Comparison of ENCODE assay signal across 8 mouse cellular contexts in the genomic region with DNA sequence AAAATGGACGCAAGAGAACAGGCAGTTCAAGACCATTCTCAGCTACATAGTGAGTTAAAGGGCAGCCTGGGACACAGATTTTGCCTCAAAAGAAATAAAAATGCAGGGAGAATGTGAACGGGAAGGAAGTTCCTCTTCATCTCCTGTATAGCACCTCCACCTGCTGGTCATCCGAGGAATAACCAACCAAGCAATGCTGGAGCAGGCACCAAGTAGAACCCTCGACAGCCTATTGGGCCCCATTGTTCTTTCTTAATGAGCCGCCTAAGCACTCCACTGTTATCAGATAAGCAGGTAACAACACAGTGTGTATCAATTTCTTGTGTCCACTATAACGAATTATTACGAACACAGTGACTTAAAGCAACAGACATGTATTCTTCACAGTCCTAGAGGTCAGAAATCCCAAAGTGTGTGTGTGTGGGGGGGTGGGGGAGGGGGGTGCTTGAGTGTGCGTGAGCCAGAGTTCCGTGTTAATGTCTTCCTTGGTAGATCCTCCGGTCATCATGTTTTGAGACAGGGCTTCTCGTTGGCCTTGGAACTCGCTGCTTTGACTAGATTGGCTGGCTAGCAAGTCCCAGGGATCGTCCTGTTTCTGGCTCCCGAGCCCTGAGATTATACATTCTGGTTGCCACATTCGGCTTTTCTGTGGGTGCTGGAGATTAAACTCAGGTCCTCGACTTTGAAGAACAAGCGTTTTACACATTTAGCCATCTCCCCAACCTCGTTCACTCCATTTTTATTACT. TPM values are rescaled to one million over a fixed set of nuclear protein-coding genes. Genes with fewer than 3 reads are reported as not detected.
DNase-seq lines count a peak whose midpoint lies in the region; ATAC-seq and TF ChIP-seq lines count a peak whose summit lies in the region.

No protein-coding gene starts in this region.

- TF ChIP-seq CTCF in embryonic fibroblast, embryonic 13.5 days (IDR thresholded peaks at IDR 0.05; ENCODE audit: borderline replicate concordance, insufficient read depth, low read length), result no peak

- peak overlapping the region; percentile 55 for H3K4me2 ChIP-seq in heart, embryonic 11.5 days
- H3K4me2 ChIP-seq in kidney, embryonic 15.5 days, result peak overlapping the region; percentile 55
- peak overlapping the region; percentile 72 for H3K4me2 ChIP-seq in myocyte (ENCODE audit: low read depth)

- no peaks in the 10 kb centered on the region for H3K9me3 ChIP-seq in heart, embryonic 11.5 days (replicated peaks; ENCODE audit: control insufficient read depth, low read length)
- no peaks in the 10 kb centered on the region for H3K9me3 ChIP-seq in kidney, embryonic 15.5 days (replicated peaks)

- no peak for ATAC-seq in heart, embryonic 11.5 days (replicated peaks; ENCODE audit: insufficient number of reproducible peaks, low FRiP score, low TSS enrichment)
- peak; percentile 86 for ATAC-seq in kidney, embryonic 15.5 days (replicated peaks; ENCODE audit: low FRiP score)

- no peak for TF ChIP-seq POLR2A in embryonic fibroblast, embryonic 13.5 days (IDR thresholded peaks at IDR 0.05; ENCODE audit: low read depth, low read length)
- no peak for TF ChIP-seq POLR2A in myocyte (IDR thresholded peaks at IDR 0.05; ENCODE audit: insufficient read length, low read depth)

- H3K4me1 ChIP-seq in embryonic fibroblast, embryonic 13.5 days (ENCODE audit: control insufficient read depth, insufficient read depth, low read length), result no peaks in the 10 kb centered on the region
- H3K4me1 ChIP-seq in heart, embryonic 11.5 days (ENCODE audit: control insufficient read depth, insufficient read depth, low read length), result no peaks in the 10 kb centered on the region
- H3K4me1 ChIP-seq in kidney, embryonic 15.5 days, result no peaks in the 10 kb centered on the region

- H3K4me3 ChIP-seq in embryonic fibroblast, embryonic 13.5 days (ENCODE audit: insufficient read depth, low read length), result 0 out of 2 replicates have a peak overlapping the region, but pooled peaks have one; percentile 2
- peak overlapping the region; percentile 36 for H3K4me3 ChIP-seq in heart, embryonic 11.5 days (ENCODE audit: low read depth, low read length)
- peak overlapping the region; percentile 31 for H3K4me3 ChIP-seq in kidney, embryonic 15.5 days (replicated peaks)
- no peak overlapping the region for H3K4me3 ChIP-seq in myocyte

- H3K79me2 ChIP-seq in myocyte (ENCODE audit: control insufficient read depth, insufficient read depth), result no peaks in the 10 kb centered on the region

- DNase-seq in A20 (ENCODE audit: low read depth, low spot score) (peak; percentile 86), liver (peak; percentile 75)
- DNase-seq in brain, adult 2 months (ENCODE audit: low read depth, low spot score), result peak; percentile 89
- peak; percentile 66 to 83 for DNase-seq in spleen, postnatal 4 days (ENCODE audit: low spot score in 2 of 2)

- WGBS in heart, embryonic 11.5 days (ENCODE audit: insufficient replicate concordance), result 21% methylated on average over 18 of the region's 18 CpGs
- 25% methylated on average over 18 of the region's 18 CpGs for WGBS in kidney, embryonic 15.5 days

- no peak overlapping the region for H3K27ac ChIP-seq in embryonic fibroblast, embryonic 13.5 days (ENCODE audit: insufficient read depth, low read length)
- no peak overlapping the region for H3K27ac ChIP-seq in heart, embryonic 11.5 days (ENCODE audit: low read depth, low read length)
- H3K27ac ChIP-seq in kidney, embryonic 15.5 days, result 0 out of 2 replicates have a peak overlapping the region, but pooled peaks have one; percentile 56

- no peak overlapping the region for H3ac ChIP-seq in myocyte (ENCODE audit: control insufficient read depth, insufficient read length)

- H3K9ac ChIP-seq in heart, embryonic 11.5 days (ENCODE audit: low read depth, low read length), result 0 out of 2 replicates have a peak overlapping the region, but pooled peaks have one; percentile 58
- peak overlapping the region; percentile 7; the same call in 1 of the 2 replicates for H3K9ac ChIP-seq in kidney, embryonic 15.5 days

- H3K36me3 ChIP-seq in heart, embryonic 11.5 days (ENCODE audit: control insufficient read depth, insufficient read depth, low read length), result no peaks in the 10 kb centered on the region
- H3K36me3 ChIP-seq in kidney, embryonic 15.5 days, result no peaks in the 10 kb centered on the region
- no peaks in the 10 kb centered on the region for H3K36me3 ChIP-seq in myocyte (ENCODE audit: control insufficient read depth, insufficient read depth)

- H3K27me3 ChIP-seq in heart, embryonic 11.5 days (ENCODE audit: control insufficient read depth, insufficient read depth, low read length), result no peaks in the 10 kb centered on the region
- no peaks in the 10 kb centered on the region for H3K27me3 ChIP-seq in kidney, embryonic 15.5 days
- H3K27me3 ChIP-seq in myocyte (ENCODE audit: control insufficient read depth, insufficient read depth, insufficient read length), result no peaks in the 10 kb centered on the region

TF ChIP-seq in myocyte, 11 proteins besides CTCF, POLR2A, EP300 and RAD21:
- TF ChIP-seq CEBPB (IDR thresholded peaks at IDR 0.05; ENCODE audit: insufficient read depth, poor library complexity, severe bottlenecking) (no peak), USF1 (IDR thresholded peaks at IDR 0.05; ENCODE audit: low read depth) (no peak), MAX (IDR thresholded peaks at IDR 0.05; ENCODE audit: low read depth) (no peak), TCF3 (IDR thresholded peaks at IDR 0.05; ENCODE audit: insufficient read length, low read depth) (no peak), E2F4 (IDR thresholded peaks at IDR 0.05; ENCODE audit: insufficient read depth) (no peak), REST (IDR thresholded peaks at IDR 0.05; ENCODE audit: insufficient read depth, insufficient read length) (no peak)

RNA-seq across cellular contexts. Expression of a gene that starts 15.6 kb away (rescaled TPM):
- polyA plus RNA-seq in embryonic fibroblast, embryonic 13.5 days (2011; ENCODE audit: insufficient read length, low read depth, missing spikeins), result 464 and 561 TPM in 2 replicates
- polyA plus RNA-seq in heart, embryonic 11.5 days (2014; fragmentation: Nextera tagmentation; extraction: Ambion mirVana), result 725 and 775 TPM in 2 replicates
- 363 and 376 TPM in 2 replicates for polyA plus RNA-seq in kidney, embryonic 15.5 days (2015; fragmentation: Nextera tagmentation; extraction: Ambion mirVana)
- 1,097 TPM for polyA plus RNA-seq in myocyte (2012; fragmentation: generic; extraction: Trizol)

RNA-seq across cellular contexts. Expression of a gene that starts 28.3 kb away (rescaled TPM):
- polyA plus RNA-seq in embryonic fibroblast, embryonic 13.5 days (2011; ENCODE audit: insufficient read length, low read depth, missing spikeins), result 0.62 and 0.63 TPM in 2 replicates
- polyA plus RNA-seq in heart, embryonic 11.5 days (2014; fragmentation: Nextera tagmentation; extraction: Ambion mirVana), result 0.31 and 0.34 TPM in 2 replicates
- polyA plus RNA-seq in kidney, embryonic 15.5 days (2015; fragmentation: Nextera tagmentation; extraction: Ambion mirVana), result 0.48 and 0.70 TPM in 2 replicates
- polyA plus RNA-seq in myocyte (2012; fragmentation: generic; extraction: Trizol), result not detected

RNA-seq across cellular contexts. Expression of a gene that starts 49.7 kb away (rescaled TPM):
- polyA plus RNA-seq in embryonic fibroblast, embryonic 13.5 days (2011; ENCODE audit: insufficient read length, low read depth, missing spikeins), result 7.1 and 8.1 TPM in 2 replicates
- polyA plus RNA-seq in heart, embryonic 11.5 days (2014; fragmentation: Nextera tagmentation; extraction: Ambion mirVana), result 21.0 and 22.5 TPM in 2 replicates
- polyA plus RNA-seq in kidney, embryonic 15.5 days (2015; fragmentation: Nextera tagmentation; extraction: Ambion mirVana), result 10.5 and 10.6 TPM in 2 replicates
- polyA plus RNA-seq in myocyte (2012; fragmentation: generic; extraction: Trizol), result 1.9 TPM
